Mouse (Mus musculus): ENCODE data around the gene Sema3b. TPM values are rescaled to one million over a fixed set of nuclear protein-coding genes. Genes with fewer than 3 reads are reported as not detected.

Sema3b gene
- 2.2 TPM for polyA plus RNA-seq (2015; fragmentation: Illumina TruSeq; extraction: RNeasy Lipid Tissue Mini Kit (QIAGEN cat#74804); ENCODE audit: low read depth, low replicate concordance)

DNA sequence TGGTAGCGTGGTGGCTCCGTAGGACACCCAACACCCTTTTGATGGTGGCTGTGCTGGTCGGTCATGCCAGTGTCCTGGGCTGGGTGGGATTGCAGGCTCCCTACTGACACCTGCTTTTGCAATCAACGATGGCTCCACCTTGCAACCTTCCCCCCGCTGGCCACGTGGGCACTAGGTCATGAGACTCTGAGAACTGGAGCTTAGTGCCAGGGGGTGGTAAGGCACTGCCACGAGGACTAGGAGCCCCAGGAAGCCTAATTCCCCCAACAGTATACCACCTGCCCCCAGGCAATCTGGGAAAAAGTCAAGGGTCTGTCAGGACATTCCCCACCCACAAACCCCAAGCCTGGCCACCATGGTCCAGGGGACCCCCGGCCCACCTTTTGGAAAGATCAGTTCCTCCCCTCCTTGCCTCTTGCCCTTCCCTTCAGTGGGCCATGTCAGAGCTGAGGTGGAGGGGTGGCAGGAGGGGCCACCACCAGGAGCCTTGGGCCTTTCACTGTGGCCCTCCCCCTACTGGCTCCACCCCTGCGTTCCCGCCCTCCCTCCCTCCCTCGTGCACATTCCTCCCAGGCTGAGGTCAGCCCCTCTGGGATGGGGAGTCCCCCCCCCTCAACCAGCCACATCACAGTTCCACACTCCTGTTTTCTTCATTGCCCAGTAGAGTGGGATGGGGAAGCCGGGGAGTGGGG lies at the start of gene Sema3b:
Sema3b (minus strand) TSS at position 489 of the 692 bp plus-strand sequence.

DNA sequence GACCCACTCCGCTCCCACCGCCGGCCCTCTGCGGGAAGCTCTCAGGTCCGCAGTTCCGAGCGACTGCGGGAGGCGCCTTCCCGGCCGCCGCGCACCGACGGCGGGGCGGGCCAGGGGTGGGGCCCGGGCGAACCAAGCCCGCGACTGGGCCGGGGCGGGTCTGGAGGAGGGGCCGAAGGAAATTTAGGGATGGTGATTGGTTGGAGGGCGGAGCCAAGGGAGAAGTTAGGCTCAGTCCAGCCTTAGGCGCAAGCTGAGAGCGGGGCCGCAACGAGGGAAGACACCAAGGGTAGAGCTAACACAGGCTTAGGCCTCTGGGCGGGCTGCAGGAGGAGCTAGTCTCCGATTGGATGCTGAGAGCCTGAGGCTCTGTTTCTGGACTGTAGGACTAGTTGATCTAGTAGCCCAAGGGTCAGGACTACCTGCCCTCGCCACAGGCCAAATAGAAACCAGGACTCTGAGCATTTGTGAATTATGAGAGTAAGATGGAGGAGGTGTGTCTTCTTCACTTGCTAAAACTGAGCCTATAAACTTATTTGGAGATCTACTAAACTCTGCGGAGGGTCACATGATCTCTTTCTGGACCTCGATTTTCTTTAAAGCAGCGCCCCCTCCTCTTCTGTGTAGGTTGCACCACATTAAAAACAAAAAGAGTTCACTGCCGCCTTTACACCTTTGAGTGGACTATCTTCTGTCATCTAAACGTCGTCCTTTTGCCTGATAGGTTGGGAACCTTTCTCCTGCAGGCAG lies 26.4 kb upstream of the Sema3b start, which contains the start of gene Gnai2:
Gnai2 (minus strand) TSS at position 89 of the 750 bp plus-strand sequence.

DNA sequence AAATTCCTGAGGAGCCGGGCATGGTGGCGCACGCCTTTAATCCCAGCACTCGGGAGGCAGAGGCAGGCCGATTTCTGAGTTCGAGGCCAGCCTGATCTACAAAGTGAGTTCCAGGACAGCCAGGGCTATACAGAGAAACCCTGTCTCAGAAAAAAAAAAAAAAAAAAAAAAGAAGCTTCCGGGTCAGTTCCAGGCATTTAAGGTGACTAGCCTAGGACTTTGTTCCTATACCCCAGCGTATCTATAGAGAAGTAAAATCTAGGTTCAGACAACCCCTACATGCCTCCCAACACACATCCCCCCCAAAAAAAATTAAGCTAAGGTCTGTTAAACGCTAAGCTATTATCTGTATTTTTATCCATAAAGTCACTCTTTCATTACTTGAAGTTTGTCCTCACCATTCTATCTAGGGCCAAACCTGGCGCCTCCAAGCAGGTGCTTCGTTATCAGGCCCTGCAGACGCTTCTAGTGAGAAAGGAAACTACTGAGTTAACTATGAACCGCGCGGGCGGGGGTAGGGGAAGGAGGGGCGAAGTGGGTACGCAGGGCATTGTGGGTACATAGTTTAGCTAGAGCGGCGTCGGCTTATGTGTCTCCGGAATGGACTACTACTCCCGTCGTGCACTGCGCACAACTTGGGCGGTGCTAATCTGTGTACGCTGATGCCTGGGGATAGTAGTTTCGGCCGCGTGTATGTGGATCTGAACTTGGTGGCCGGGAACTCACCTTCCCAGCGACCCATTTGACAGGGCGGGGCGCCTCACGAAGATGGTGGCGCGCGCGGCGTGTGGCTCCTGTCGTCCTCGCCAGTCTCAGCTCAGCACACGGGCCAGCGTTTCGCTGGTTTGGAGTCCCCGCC lies 21.8 kb downstream of the Sema3b start, which contains the start of gene Ifrd2:
Ifrd2 (plus strand) TSS at position 669 of the 859 bp plus-strand sequence.

DNA sequence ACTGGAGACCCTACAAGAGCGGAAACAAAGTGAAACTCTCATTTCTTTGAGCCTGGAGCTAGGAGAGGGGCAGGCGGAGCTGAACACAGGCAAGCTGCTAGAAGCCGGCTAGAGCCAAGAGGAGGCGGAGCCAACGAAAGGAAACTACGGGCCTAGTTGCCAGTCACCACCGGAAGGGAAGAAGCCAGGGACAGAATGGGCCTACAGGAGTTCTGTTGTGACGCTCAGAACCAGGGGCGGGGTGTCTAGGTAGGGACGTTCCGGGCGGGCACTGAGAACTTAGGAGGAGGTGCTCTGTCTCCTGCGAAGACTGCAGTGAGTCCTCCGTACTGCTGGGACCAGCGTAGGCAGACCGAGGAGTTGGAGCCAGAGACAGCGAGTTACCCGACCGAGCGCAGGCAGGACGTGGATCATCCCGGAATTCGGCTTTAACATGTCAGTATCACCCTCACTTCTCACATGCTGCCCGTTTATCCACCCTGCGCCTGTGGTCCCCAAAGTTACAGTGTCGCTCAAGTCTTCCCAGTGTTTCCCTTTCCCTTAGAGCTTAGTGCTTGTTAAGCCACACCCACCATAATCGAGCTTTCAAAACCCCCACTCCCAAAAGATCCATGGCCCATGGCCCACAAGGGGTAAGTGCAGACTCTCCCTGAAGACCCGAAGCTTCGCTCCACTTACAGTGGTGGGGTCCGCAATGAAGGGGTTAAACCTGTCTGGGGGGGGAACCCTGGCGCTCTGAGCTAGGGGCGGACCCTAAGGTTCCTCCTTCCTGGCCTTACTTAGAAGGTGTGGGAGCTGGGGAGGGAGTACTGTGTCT lies 28.3 kb downstream of the Sema3b start, which contains the start of gene Hyal3:
Hyal3 (plus strand) TSS at position 318 of the 817 bp plus-strand sequence.

DNA sequence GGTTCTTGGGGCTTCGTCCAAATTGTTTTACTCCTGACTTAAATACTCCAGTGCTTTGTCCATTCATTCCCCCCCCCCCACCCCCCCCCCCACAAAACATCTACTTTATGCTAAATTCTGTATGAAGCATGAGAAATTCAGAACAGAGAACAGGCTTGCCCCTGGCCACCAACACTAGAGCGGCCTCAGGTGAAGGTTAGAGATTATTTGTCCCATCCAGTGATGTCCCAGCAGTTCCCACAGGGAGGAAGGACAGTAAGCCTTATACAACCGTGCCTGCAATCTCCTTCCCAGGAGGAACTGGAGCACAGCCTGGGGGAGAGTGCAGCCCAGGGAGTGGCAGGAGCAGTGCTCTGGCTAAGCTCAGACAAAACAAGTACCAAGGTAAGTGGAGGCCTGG lies 30.4 kb downstream of the Sema3b start, which contains the start of gene Naa80:
Naa80 (plus strand) TSS at position 301 of the 400 bp plus-strand sequence.

DNA sequence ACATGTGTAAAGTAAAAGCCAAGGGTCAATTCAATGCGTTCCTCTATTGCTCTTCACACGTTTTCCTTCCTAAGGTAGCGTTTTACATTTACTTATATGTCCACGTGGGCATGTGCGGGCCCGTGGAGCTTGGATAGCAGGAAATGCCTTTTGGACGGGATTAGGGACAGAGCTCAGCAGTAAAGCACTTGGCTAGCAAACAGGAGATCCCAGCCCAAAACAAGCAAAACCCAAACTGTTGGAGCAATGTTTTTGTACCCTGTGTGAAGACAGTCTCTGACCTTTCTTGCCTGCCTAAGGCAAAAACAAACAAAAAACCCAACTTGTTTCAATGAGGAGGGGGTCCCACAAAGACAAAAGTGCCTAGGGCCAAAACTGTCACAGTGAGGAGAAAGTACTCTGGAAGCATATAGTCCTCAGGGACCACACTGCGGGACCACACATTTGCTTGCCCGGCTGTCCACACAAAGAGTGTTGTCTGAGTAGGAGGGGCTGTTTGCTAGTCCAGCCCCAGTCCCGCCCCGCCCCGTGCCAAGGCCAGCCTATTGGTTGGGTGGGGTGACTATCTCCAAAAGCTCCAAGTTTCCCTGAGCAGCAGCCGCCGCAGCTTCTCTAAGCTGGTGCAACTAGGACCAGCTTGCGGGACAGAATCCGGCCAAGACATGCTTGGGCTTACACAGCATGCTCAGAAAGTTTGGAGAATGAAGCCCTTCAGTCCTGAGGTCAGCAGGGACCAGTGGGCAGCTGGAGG lies 32.5 kb downstream of the Sema3b start, which contains the start of gene Hyal1:
Hyal1 (plus strand) TSS at position 571 of the 751 bp plus-strand sequence.

DNA sequence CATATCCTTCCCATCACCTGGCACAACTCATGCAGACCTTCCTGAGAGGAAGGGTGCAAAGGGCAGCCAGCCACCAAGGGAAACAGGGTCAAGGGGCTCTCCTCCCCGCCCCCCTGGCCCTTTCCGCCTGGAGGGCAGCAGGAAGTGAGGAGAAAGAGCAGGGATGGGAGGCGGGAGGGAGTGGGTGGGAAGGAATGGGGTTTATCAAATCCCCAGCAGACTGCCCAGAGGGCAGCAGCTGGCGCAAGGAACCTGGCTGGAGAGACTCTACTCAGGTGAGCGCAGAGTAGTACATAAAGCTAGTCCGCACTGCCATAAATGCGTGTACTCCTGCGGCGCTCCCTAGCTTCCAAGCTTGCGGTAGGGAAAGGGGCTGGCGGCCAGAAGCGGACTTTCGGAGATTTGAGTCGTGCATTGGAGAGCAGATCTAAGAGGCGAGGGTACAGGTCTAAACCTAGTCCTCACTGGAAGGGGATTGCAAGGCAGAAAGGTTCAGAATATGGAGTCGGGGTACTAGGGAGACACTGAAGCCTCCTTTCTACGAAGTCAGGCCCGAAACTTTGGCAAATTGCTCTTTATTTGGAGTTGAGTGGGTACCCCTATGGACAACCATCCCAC lies 41.2 kb downstream of the Sema3b start, which contains the start of gene Hyal2:
Hyal2 (plus strand) TSS at position 244 of the 618 bp plus-strand sequence.

DNA sequence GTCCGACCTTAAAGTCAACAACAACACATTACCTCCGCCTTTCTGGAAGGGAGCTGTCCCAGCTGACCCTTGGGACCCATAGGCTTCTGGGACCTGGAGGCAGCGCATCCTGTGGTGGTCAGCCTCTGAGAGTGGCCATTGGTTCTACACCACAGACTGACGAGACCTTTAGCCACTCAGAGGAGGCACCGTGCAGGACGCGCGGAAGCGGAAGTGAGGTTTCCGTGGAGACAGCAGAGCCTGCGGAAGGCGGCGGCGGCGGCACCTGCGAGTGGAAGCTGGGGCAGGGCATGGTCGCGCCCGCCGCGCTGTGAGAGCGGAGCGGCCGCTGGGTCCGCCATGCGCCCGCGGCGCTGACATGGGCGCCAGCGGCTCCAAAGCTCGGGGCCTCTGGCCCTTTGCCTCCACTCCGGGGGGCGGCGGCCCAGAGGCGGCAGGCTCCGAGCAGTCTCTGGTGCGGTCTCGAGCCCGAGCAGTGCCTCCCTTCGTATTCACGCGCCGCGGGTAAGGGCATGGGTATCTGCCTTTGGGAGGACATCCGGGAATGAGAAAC lies 45.9 kb downstream of the Sema3b start, which contains the start of gene Tusc2:
Tusc2 (plus strand) TSS at position 227 of the 553 bp plus-strand sequence.

DNA sequence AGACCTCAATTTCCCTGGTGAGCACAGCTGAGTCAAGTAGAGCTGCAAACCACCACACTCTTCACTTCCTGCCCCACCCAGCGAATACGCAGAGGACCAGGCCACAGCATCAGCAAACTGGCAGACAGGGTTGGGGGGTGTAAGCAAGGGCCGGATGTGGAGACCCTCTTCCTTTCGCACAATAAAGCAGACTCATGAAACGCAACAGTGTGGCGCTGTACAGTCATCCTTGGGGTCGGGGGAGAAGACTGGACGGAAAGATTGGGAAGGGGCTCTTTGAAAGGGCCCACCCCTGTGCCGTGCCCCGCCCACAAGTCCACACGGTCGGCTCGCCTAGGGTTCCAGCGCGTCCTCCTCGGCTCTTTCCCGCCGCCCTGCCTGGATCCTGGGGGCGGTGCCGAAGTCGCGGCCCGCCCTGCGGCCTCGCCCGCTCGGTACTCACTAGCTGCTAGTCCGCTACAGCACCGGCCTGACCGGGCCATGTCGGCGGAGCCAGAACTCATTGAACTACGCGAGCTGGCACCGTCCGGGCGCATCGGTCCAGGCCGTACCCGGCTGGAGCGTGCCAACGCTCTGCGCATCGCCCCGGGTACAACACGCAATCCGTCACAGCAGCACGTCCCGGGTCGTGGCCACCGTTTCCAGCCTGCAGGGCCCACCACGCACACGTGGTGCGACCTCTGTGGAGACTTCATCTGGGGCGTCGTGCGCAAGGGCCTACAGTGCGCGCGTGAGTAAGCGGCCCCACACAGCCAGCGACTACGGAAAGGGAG lies 57.7 kb downstream of the Sema3b start, which contains the start of gene Rassf1:
Rassf1 (plus strand) TSS at position 439 of the 773 bp plus-strand sequence.

Other genes starting within 250 kb of the Sema3b start
- gene Cacna2d2, start 209.6 kb downstream of the Sema3b start, polyA plus RNA-seq (2015; fragmentation: Illumina TruSeq; extraction: RNeasy Lipid Tissue Mini Kit (QIAGEN cat#74804); ENCODE audit: low read depth, low replicate concordance): 24.0 TPM
- gene Tmem115, start 75.3 kb downstream of the Sema3b start, polyA plus RNA-seq (2015; fragmentation: Illumina TruSeq; extraction: RNeasy Lipid Tissue Mini Kit (QIAGEN cat#74804); ENCODE audit: low read depth, low replicate concordance): 28.6 TPM
- 25.1 TPM for gene Cyb561d2, start 67.0 kb downstream of the Sema3b start, polyA plus RNA-seq (2015; fragmentation: Illumina TruSeq; extraction: RNeasy Lipid Tissue Mini Kit (QIAGEN cat#74804); ENCODE audit: low read depth, low replicate concordance)
- gene Nprl2, start 67.0 kb downstream of the Sema3b start, polyA plus RNA-seq (2015; fragmentation: Illumina TruSeq; extraction: RNeasy Lipid Tissue Mini Kit (QIAGEN cat#74804); ENCODE audit: low read depth, low replicate concordance): 63.2 TPM
- 5.0 TPM for gene Zmynd10, start 61.9 kb downstream of the Sema3b start, polyA plus RNA-seq (2015; fragmentation: Illumina TruSeq; extraction: RNeasy Lipid Tissue Mini Kit (QIAGEN cat#74804); ENCODE audit: low read depth, low replicate concordance)
- 17.8 TPM for gene Rassf1, start 57.7 kb downstream of the Sema3b start, polyA plus RNA-seq (2015; fragmentation: Illumina TruSeq; extraction: RNeasy Lipid Tissue Mini Kit (QIAGEN cat#74804); ENCODE audit: low read depth, low replicate concordance)
- gene Tusc2, start 46.0 kb downstream of the Sema3b start, polyA plus RNA-seq (2015; fragmentation: Illumina TruSeq; extraction: RNeasy Lipid Tissue Mini Kit (QIAGEN cat#74804); ENCODE audit: low read depth, low replicate concordance): 143 TPM
- 12.1 TPM for gene Hyal2, start 41.3 kb downstream of the Sema3b start, polyA plus RNA-seq (2015; fragmentation: Illumina TruSeq; extraction: RNeasy Lipid Tissue Mini Kit (QIAGEN cat#74804); ENCODE audit: low read depth, low replicate concordance)
- 4.5 TPM for gene Hyal1, start 32.3 kb downstream of the Sema3b start, polyA plus RNA-seq (2015; fragmentation: Illumina TruSeq; extraction: RNeasy Lipid Tissue Mini Kit (QIAGEN cat#74804); ENCODE audit: low read depth, low replicate concordance)
- 13.9 TPM for gene Naa80, start 30.3 kb downstream of the Sema3b start, polyA plus RNA-seq (2015; fragmentation: Illumina TruSeq; extraction: RNeasy Lipid Tissue Mini Kit (QIAGEN cat#74804); ENCODE audit: low read depth, low replicate concordance)
- gene Hyal3, start 28.4 kb downstream of the Sema3b start, polyA plus RNA-seq (2015; fragmentation: Illumina TruSeq; extraction: RNeasy Lipid Tissue Mini Kit (QIAGEN cat#74804); ENCODE audit: low read depth, low replicate concordance): 0.57 TPM
- 12.0 TPM for gene Ifrd2, start 21.6 kb downstream of the Sema3b start, polyA plus RNA-seq (2015; fragmentation: Illumina TruSeq; extraction: RNeasy Lipid Tissue Mini Kit (QIAGEN cat#74804); ENCODE audit: low read depth, low replicate concordance)
- 173 TPM for gene Gnai2, start 26.1 kb upstream of the Sema3b start, polyA plus RNA-seq (2015; fragmentation: Illumina TruSeq; extraction: RNeasy Lipid Tissue Mini Kit (QIAGEN cat#74804); ENCODE audit: low read depth, low replicate concordance)
- 76.0 TPM for gene Slc38a3, start 60.3 kb upstream of the Sema3b start, polyA plus RNA-seq (2015; fragmentation: Illumina TruSeq; extraction: RNeasy Lipid Tissue Mini Kit (QIAGEN cat#74804); ENCODE audit: low read depth, low replicate concordance)
- gene Gnat1, start 70.5 kb upstream of the Sema3b start, polyA plus RNA-seq (2015; fragmentation: Illumina TruSeq; extraction: RNeasy Lipid Tissue Mini Kit (QIAGEN cat#74804); ENCODE audit: low read depth, low replicate concordance): not detected
- gene Sema3f, start 101.2 kb upstream of the Sema3b start, polyA plus RNA-seq (2015; fragmentation: Illumina TruSeq; extraction: RNeasy Lipid Tissue Mini Kit (QIAGEN cat#74804); ENCODE audit: low read depth, low replicate concordance): 13.8 TPM
- gene Rbm5, start 161.8 kb upstream of the Sema3b start, polyA plus RNA-seq (2015; fragmentation: Illumina TruSeq; extraction: RNeasy Lipid Tissue Mini Kit (QIAGEN cat#74804); ENCODE audit: low read depth, low replicate concordance): 105 TPM

Measured in brain, adult 10 weeks (tissue).